Mouse (Mus musculus) lung, postnatal 0 days (tissue): ENCODE results near the gene Acly.

Experiments used
- CTCF ChIP-seq: IDR thresholded peaks from 2 replicates; pipeline ENCODE4 v1.5.1; 2016; ENCODE audit warnings: antibody characterized with exemption, mild to moderate bottlenecking
- EP300 ChIP-seq: IDR thresholded peaks from 2 replicates; pipeline ENCODE4 v1.6.1; 2016; ENCODE audit warnings: antibody characterized with exemption, mild to moderate bottlenecking, control low read depth

DNA sequence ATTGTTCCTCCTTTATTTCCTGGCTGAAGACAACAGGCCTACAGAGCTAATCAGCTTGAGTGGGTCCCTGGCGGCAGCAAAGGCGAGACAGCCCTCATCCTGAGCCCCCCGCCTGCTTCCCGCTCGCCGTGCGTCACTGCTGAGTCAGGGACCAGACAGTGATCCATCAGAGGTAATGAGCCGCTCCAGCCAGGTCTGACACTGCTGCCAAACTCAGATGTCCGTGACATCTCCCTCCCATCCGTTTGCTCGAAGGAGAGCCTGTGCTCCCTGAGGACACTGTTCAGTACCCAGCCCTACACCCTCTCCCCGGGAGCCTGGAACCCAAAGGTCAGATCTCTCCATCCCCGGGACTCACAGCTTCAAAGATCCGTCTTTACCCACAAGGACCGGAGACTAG is 7.0 kb downstream of the Acly start:
- TF ChIP-seq CTCF: no peak
- no peak for TF ChIP-seq EP300
